Mouse (Mus musculus) WW6 (cell line): ENCODE data around the gene Trim65.
A peak's percentile ranks its signal among the peaks of the same experiment; 100 is the strongest.

Source experiments
- DNase-seq: peaks from one replicate; pipeline ENCODE4 v3.0.0-alpha.2; 2013; ENCODE audit warnings: low read depth, low spot score

Trim65 gene

GRCm38 (mm10) chr11:116130488-116131205 lies at the start of gene Trim65:
Gene Trim65 (minus strand): TSS chr11:116131128.
- no peak for DNase-seq

GRCm38 (mm10) chr11:116178411-116179121 lies 47.6 kb upstream of the Trim65 start:
- no peak for DNase-seq

- no peak for DNase-seq
These were observed 45.1 kb upstream of the Trim65 start for GRCm38 (mm10) chr11:116176010-116176409.

DNA sequence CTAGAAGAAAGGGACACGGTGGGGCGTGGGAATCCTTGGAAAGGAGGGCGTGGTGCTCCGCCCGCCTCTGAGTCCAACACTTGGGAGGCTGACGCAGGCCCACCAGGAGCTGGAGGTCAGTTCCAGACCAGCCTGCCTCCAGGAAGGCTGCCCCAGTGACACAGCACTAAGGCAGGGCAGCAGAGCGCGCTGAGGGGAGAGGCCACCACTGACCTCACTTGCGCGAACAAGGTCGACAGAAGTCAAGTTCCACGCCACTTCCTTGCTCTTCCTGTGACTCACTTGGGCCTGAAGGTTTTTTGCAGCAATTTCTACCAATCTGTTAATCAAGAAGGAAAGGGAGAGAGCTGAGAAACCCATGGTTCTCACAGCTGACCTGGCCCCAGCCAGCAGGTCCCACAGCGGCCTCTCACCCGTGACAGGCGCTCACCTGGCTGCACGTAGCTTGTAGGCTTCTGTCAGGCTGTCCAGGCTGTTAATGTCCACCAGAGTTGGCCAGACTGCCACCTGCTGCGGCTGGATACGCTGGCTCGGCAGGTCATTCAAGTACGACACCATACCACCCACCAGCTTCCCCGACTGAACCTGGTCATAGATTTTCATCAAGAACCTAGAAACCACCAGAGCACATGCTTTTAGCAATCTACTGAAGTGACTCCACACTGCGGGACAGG lies 44.0 kb upstream of the Trim65 start:
- DNase-seq, result no peak

- no peak for DNase-seq
These were observed 41.0 kb upstream of the Trim65 start for GRCm38 (mm10) chr11:116171959-116172358.

DNA sequence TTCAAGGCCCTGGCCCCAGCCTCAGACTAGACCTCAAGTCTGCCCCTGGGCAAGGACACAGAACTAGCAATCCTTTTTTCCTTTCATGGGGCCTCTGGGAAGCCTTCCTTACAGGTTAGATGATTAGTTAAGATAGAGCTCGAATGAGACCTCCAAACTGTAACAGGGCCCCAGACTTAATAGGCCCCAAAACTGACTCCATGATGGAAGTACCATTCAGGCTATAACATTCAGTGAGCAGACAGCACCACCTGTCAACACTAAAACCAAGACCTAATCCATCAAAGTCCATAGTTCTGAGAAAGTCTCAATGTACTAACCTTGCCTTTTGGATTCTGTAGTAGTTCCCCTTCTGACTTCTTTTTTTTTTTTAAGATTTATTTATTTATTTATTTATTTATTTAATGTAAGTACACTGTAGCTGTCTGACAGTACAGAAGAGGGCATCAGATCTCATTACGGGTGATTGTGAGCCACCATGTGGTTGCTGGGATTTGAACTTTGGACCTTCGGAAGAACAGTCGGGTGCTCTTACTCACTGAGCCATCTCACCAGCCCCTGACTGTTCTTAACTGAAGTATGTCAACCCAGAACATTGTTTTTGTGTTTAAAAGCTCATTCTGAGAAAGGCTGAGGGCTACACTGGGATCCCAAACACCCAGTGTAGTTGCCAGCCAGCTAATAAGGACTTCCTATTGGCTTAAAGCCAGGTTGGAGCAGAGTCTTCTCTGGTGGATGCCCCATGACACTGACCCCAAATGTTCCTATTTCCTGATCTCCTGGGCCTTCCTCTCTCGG lies 39.3 kb upstream of the Trim65 start:
- no peak for DNase-seq

DNA sequence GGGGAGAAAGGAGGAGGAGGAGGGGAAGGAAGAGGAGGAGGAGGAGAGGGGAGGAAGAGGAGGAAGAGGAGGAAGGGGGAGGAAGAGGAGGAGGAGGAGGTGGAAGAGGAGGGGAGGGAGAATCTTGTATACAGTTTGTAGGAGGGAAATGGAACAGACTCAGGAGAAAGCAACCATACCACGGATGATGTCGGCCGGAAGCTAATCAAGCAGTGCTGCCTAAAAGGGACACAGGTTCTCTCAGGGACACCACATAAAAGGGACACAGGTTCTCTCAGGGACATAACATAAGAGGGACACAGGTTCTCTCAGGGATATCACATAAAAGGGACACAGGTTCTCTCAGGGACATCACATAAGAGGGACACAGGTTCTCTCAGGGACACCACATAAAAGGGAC lies 38.3 kb upstream of the Trim65 start:
- no peak for DNase-seq

DNA sequence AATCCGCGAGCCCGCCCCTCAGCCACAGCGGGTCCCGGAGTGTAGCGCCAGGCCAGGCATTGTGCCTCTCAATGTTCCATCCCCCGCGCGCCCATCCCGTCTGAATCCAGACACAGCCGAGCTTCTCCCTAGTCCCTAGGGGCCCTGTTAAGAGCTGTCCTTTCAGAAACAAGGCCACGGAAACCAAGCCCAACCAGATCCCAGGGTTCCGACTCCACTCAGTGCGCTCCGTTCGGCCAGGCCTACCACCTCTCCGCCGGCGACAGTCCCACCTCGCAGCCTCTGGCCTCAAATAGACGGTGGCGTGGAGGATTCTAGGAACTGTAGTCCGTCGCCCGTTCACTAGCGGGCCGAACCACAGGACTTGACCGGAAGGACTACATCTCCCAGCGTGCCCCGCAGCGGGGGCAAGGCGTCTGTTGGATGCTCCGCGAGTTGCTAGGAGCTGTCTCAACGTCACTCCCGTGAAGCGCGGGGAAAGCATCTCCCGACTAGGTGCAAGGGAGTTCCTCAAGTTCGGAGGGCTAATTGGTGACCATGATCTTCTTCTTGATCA lies 37.0 kb upstream of the Trim65 start, which contains the start of gene Fbf1:
TSS of gene Fbf1 (minus strand) at position 283 of the 556 bp plus-strand sequence.
- peak; percentile 98 for DNase-seq

GRCm38 (mm10) chr11:116167232-116167631 lies 36.3 kb upstream of the Trim65 start:
- DNase-seq, result no peak

DNA sequence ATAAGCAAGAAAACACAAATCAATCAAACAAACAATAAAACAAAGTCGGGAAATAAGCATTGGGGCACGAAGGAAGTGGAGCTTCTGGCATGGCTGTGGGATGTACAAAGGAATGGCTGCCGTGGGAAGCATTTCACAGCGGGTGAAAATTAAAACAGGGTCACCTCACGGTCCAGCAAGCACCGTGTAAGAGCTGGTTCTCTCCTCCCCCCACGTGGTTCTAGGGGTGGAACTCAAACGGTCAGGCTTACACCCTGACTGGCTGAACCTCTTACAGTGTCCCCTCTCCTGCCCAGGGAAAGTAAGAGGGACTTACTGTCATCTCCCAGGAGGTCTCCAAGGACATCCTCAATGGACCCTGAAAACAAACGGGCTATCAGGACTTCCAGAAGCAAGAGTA lies 32.1 kb upstream of the Trim65 start:
- DNase-seq, result no peak

GRCm38 (mm10) chr11:116162146-116162545 lies 31.2 kb upstream of the Trim65 start:
- DNase-seq, result no peak

- DNase-seq, result no peak
These were observed 30.4 kb upstream of the Trim65 start for GRCm38 (mm10) chr11:116161312-116161711.

DNA sequence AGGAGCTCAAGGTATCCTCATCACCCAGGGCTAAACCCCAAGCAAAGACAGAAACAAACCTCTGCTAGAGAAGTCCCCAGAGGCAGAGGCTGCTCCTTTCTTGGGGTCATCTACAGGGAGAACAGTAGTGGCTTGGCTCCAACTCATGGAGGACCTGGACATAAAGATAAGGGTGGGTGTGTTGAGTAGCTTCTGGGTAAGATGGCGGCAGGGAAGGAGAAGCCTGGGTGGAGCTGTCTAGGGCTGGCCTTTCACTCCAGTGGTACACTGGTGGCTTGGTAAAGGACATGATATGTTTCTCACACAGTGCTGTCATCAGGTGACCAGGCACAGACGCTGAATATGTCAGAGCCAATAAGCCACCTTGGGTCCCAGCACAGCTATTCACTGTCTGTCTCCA lies 20.0 kb upstream of the Trim65 start:
- DNase-seq, result no peak

DNA sequence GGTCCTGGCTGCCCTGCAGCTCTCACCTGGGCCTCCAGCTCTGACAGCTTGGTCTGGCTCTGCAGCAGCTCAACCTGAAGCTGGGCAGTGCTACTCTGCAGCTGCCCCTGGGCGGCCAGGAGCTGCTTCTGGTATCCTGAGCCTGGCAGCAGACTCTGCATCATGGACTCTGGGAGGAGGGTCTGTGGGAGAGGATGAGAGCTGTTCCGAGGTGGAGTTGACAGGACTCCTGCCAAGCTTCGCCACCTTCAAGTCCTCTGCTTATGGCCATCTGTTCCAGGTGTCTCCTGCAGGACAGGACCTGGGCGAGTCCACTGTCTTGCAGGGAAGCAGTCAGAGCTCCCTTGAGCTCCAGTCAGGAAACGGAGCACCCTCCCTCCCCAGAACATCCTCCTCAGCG lies 18.4 kb upstream of the Trim65 start:
- DNase-seq, result no peak

DNA sequence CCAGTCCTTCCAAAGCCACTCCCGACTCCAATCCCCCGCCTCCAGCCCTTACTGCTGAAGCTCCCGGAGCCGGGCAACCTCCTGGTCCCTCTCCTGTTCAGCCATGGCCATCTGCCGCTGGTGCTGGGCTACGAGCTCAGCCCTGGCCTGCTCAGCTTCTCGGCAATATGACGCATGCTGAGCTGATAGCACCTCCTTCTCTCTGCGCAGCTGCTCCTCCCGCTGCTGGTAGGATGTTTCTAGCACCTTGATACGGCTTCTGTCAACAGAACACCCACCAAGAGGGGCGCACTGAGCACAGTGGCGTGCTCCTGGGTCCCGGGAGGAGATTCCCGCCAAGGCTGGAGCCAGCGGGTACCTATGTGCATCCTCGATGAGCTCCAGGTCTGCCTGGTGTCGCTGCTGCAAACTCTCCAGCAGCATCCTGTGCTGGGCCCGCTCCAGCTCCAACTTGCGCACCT lies 17.9 kb upstream of the Trim65 start:
- no peak for DNase-seq

GRCm38 (mm10) chr11:116146294-116146985 lies 15.5 kb upstream of the Trim65 start:
- DNase-seq, result no peak

DNA sequence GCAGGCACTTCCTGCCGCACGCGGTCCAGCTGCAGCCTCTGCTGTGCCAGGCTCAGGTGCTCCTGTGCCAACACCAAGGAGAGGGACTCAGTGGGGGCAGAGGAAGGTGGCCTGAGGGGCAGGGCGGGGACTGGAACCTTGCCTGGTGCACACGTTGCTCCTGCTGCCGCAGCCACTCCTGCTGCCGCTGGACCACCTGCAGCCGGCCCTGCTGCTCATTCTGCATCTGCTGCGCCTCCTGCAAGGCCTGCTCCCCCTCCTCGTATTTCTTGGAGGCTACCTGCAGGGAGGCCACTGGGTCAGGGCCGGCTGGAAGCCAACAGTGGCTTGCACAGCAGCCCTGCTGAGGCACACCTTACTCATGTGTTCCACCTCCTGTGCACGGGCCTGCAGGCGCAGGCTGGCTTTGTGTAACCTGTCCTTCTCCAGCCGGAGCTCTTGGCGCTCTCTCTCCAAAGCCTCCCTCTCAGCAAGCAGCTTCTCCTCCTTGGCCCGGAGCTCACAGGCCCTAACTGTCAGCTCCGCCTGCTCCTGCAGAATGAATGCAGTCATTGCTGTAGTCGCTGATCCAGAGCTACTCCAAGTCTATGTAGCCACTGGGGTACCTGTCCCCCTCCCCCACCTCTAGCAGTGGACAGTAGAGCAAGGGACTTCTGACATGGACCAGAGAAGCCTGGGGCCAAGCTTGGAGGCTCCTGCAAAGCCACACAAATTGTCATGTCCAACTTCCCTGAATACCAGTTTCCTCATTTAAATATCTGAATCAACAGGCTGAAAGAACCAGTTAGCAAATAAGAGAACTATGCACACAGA lies 14.8 kb upstream of the Trim65 start:
- DNase-seq, result no peak

- DNase-seq, result no peak
These were observed 12.5 kb upstream of the Trim65 start for GRCm38 (mm10) chr11:116143468-116143867.

DNA sequence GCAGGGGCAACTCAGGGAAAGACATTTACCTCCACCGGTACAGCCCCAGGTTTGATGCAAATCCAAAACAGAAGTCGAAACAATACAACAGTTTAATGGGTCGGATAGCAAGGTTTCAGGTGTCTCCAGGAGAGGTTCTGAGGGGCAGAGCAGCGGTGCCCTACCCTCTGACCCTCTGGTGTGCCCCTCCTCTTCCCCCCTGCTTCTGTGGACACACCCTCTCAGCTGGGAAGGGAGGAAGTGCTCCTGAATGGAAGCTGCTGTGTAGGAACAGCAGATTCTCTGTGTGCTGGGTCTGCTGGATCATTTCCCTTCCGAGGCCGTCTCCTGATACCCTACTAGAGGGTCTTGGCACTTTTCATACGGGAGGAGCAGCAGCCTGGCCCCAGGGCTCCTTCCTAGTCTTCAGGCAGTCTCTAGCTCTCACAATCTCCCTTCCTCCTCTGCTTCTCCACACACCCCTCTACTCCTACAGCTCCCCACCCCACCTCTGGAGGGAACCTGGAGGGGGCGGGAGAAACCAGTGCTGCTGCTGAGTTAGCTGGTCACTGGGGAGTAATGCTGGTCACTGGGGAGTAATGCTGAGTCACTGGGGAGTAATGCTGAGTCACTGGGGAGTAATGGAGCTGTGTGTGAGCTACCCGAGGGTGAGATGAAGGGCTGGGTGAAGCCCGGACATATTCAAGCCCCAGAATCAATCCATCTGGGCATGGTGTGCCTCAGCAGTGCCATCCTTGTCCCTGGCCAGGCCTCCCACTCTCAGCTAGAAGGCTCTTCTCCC lies 11.5 kb upstream of the Trim65 start:
- DNase-seq, result no peak
